Comparison of ENCODE assay signal across 10 mouse cellular contexts in the genomic region with DNA sequence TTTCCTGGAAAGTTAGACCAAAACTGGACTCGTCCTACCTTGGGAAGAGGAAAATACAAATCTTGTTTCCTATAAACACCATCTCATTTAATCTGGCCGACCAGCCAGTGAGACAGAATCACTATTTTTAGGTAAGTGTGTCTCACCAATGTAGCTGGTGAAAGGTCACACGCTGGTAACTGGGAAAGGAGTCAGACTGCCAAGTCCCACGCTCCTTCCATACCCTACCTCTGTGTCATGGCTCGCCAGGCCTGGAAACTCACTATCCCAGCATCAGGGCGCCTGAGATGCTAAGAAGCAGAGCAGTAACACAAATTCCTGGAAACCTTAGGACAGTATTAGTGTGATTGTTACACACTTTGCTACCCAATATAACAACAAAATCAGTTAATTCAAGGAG.
"Had no signal": no experiment of that assay in that cellular context is flagged by ENCODE, and none has a peak within 500 bp of the region (broad histone marks: within the 10 kb centered on the region; RNA-seq: fewer than 3 reads in every experiment).

No protein-coding gene starts in this region.

- H3K27ac ChIP-seq: neural tube, embryonic 15.5 days; stomach, embryonic 15.5 days; stomach, postnatal 0 days had no signal

- H3K9ac ChIP-seq: neural tube, embryonic 15.5 days; stomach, embryonic 15.5 days had no signal

- H3K36me3 ChIP-seq: stomach, embryonic 15.5 days had no signal

- H3K9me3 ChIP-seq: neural tube, embryonic 15.5 days; stomach, embryonic 15.5 days had no signal

- H3K4me2 ChIP-seq: neural tube, embryonic 15.5 days; stomach, embryonic 15.5 days had no signal

- H3K4me1 ChIP-seq: neural tube, embryonic 15.5 days; stomach, embryonic 15.5 days had no signal

- DNase-seq: right cerebral cortex, adult 18-20 months; right cerebral cortex, postnatal 14 days; right cerebral cortex, postnatal 25 days; right cerebral cortex, postnatal 4 days; spleen, adult 18-20 months; thymus, adult 18-20 months; thymus, postnatal 36 days had no signal

- H3K27me3 ChIP-seq: neural tube, embryonic 15.5 days; stomach, embryonic 15.5 days had no signal

- H3K4me3 ChIP-seq: neural tube, embryonic 15.5 days; stomach, embryonic 15.5 days had no signal
